Mouse (Mus musculus): ENCODE results near the gene Cmip.

Gene Cmip

GRCm38 (mm10) chr8:117257029-117257820 is at the start of gene Cmip:
Gene Cmip (plus strand): TSS chr8:117257064.
- peak; percentile 32 to 52 for DNase-seq (ENCODE audit: low spot score in 2 of 2)

- DNase-seq (ENCODE audit: low spot score in 2 of 2) = no peak
These were observed 47.7 kb upstream of the Cmip start for GRCm38 (mm10) chr8:117209150-117209549.

- DNase-seq (ENCODE audit: low spot score in 2 of 2) = no peak
These were observed 44.8 kb upstream of the Cmip start for GRCm38 (mm10) chr8:117212100-117212499.

GRCm38 (mm10) chr8:117217724-117218123 is 39.1 kb upstream of the Cmip start:
- no peak for DNase-seq (ENCODE audit: low spot score in 2 of 2)

- no peak for DNase-seq (ENCODE audit: low spot score in 2 of 2)
These were observed 34.5 kb upstream of the Cmip start for GRCm38 (mm10) chr8:117222396-117222795.

GRCm38 (mm10) chr8:117224630-117225029 is 32.2 kb upstream of the Cmip start:
- peak; percentile 77 to 89 for DNase-seq (ENCODE audit: low spot score in 2 of 2)

- DNase-seq (ENCODE audit: low spot score in 2 of 2) = no peak
These were observed 30.6 kb upstream of the Cmip start for GRCm38 (mm10) chr8:117226306-117226705.

- DNase-seq (ENCODE audit: low spot score in 2 of 2) = no peak
These were observed 29.5 kb upstream of the Cmip start for GRCm38 (mm10) chr8:117227339-117227738.

GRCm38 (mm10) chr8:117233199-117233598 is 23.7 kb upstream of the Cmip start:
- DNase-seq (ENCODE audit: low spot score in 2 of 2) = no peak

- DNase-seq (ENCODE audit: low spot score in 2 of 2) = no peak
These were observed 20.3 kb upstream of the Cmip start for GRCm38 (mm10) chr8:117236531-117236930.

- DNase-seq (ENCODE audit: low spot score in 2 of 2) = no peak
These were observed 16.5 kb upstream of the Cmip start for GRCm38 (mm10) chr8:117240326-117240725.

- no peak for DNase-seq (ENCODE audit: low spot score in 2 of 2)
These were observed 15.9 kb upstream of the Cmip start for GRCm38 (mm10) chr8:117240841-117241494.

- DNase-seq (ENCODE audit: low spot score in 2 of 2) = no peak
These were observed 15.0 kb upstream of the Cmip start for GRCm38 (mm10) chr8:117241848-117242247.

- DNase-seq (ENCODE audit: low spot score in 2 of 2) = no peak
These were observed 14.6 kb upstream of the Cmip start for GRCm38 (mm10) chr8:117242286-117242685.

- no peak for DNase-seq (ENCODE audit: low spot score in 2 of 2)
These were observed 12.3 kb upstream of the Cmip start for GRCm38 (mm10) chr8:117244601-117245000.

- DNase-seq (ENCODE audit: low spot score in 2 of 2) = no peak
These were observed 8.5 kb upstream of the Cmip start for GRCm38 (mm10) chr8:117248341-117248740.

GRCm38 (mm10) chr8:117251086-117251681 is 5.7 kb upstream of the Cmip start:
- no peak for DNase-seq (ENCODE audit: low spot score in 2 of 2)

GRCm38 (mm10) chr8:117252650-117253049 is 4.2 kb upstream of the Cmip start:
- no peak for DNase-seq (ENCODE audit: low spot score in 2 of 2)

GRCm38 (mm10) chr8:117253390-117254269 is 3.2 kb upstream of the Cmip start:
- no peak for DNase-seq (ENCODE audit: low spot score in 2 of 2)

- DNase-seq (ENCODE audit: low spot score in 2 of 2) = no peak
These were observed 2.4 kb upstream of the Cmip start for GRCm38 (mm10) chr8:117254496-117254895.

GRCm38 (mm10) chr8:117256292-117256938 is 449 bp upstream of the Cmip start:
- DNase-seq (ENCODE audit: low spot score in 2 of 2) = peak; percentile 92 to 95

All from spleen, postnatal 14 days (tissue).